Mouse (Mus musculus): Measurements from ENCODE around the gene Ciart. TPM values are rescaled to one million over a fixed set of nuclear protein-coding genes. Genes with fewer than 3 reads are reported as not detected.
A peak's percentile ranks its signal among the peaks of the same experiment; 100 is the strongest.

Ciart gene
- polyA plus RNA-seq, 1 experiment: 16.5 TPM

DNA sequence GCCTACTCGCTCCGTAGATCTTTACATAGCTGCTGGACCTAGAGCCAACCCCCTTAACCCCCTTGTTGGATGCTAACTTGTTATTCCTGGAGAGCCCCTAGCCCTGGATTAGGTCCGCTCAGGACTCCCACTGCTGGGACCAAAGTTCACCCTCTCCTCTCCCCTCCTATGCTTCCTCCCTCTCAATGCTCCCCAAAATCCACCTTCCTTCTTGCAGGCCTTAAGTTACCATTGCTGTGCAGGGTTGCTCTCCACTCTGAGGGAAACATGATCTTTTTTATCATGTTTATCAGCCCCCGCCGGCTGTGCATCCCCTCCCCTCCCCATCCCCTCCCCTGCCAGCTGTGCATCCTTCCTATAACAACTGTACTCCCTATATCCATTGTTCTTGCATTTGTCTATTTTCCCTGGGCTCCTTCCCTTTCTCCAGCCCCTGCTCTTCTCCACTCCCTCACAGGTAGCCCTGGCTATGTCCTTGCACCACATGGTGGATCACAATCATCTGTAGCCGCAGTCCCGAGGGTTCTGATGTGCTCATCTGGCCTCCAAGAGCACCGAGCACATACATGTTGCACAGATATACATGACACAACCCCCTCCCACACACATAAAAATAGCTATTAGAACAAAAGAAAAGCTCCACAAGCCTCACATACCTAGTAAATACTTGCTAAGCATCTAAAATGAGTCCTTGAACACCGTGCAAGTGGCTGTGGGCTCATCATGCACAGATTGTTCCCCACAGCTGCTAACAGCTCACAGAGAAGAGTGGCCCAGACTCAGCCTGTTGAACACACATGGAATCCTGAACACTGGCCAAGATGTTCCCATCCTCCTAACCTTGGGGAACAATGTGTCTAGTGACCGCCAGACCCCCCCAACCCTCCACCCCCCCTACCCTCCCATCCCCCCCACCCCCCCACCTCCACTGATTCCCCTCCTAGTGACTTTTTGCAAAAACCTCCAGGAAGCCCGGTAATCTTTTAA is 10.3 kb upstream of the Ciart start:
- H3K27me3 ChIP-seq (ENCODE audit: control insufficient read depth, insufficient read depth, low read length): no peaks in the 10 kb centered on the region
- TF ChIP-seq CTCF (IDR thresholded peaks at IDR 0.05; ENCODE audit: control insufficient read depth, insufficient read depth, insufficient replicate concordance, low read depth, low read length): no peak
- TF ChIP-seq POLR2A (IDR thresholded peaks at IDR 0.05; ENCODE audit: control insufficient read depth, low read depth, low read length): no peak
- H3K4me3 ChIP-seq (ENCODE audit: control insufficient read depth, low read depth, low read length): no peak overlapping the region
- peaks cover 5% of the 10 kb centered on the region for H3K4me1 ChIP-seq (ENCODE audit: control insufficient read depth, insufficient read depth, low read length)
- H3K36me3 ChIP-seq (ENCODE audit: control insufficient read depth, insufficient read depth, low read length): no peaks in the 10 kb centered on the region
- peak overlapping the region; percentile 73 for H3K27ac ChIP-seq (ENCODE audit: control insufficient read depth, insufficient read depth, low read depth, low read length)

GRCm38 (mm10) chr3:95891211-95892065 is 9.4 kb upstream of the Ciart start, which contains the start of gene BC028528:
Gene BC028528, minus strand, starts transcription at chr3:95892005.
- Histone ChIP-seq H3K4me3 (ENCODE audit: control insufficient read depth, low read depth, low read length) (no peak within 1 kb of the TSS; the same call in none of the 2 replicates), H3K36me3 (ENCODE audit: control insufficient read depth, insufficient read depth, low read length) (no peaks in the 10 kb centered on the region), H3K27me3 (ENCODE audit: control insufficient read depth, insufficient read depth, low read length) (no peaks in the 10 kb centered on the region), H3K27ac (ENCODE audit: control insufficient read depth, insufficient read depth, low read depth, low read length) (peak within 1 kb of the TSS; percentile 73), H3K4me1 (ENCODE audit: control insufficient read depth, insufficient read depth, low read length) (peaks cover 5% of the 10 kb centered on the region)
- TF ChIP-seq CTCF (IDR thresholded peaks at IDR 0.05; ENCODE audit: control insufficient read depth, insufficient read depth, insufficient replicate concordance, low read depth, low read length) (no peak), POLR2A (IDR thresholded peaks at IDR 0.05; ENCODE audit: control insufficient read depth, low read depth, low read length) (no peak)

GRCm38 (mm10) chr3:95889664-95890063 is 7.6 kb upstream of the Ciart start:
- Histone ChIP-seq H3K4me1 (ENCODE audit: control insufficient read depth, insufficient read depth, low read length) (0 out of 2 replicates have a peak, but pooled peaks cover 2% of the 10 kb centered on the region), H3K36me3 (ENCODE audit: control insufficient read depth, insufficient read depth, low read length) (no peaks in the 10 kb centered on the region), H3K4me3 (ENCODE audit: control insufficient read depth, low read depth, low read length) (no peak overlapping the region), H3K27me3 (ENCODE audit: control insufficient read depth, insufficient read depth, low read length) (no peaks in the 10 kb centered on the region), H3K27ac (ENCODE audit: control insufficient read depth, insufficient read depth, low read depth, low read length) (no peak overlapping the region)
- TF ChIP-seq CTCF (IDR thresholded peaks at IDR 0.05; ENCODE audit: control insufficient read depth, insufficient read depth, insufficient replicate concordance, low read depth, low read length) (no peak), POLR2A (IDR thresholded peaks at IDR 0.05; ENCODE audit: control insufficient read depth, low read depth, low read length) (no peak)

GRCm38 (mm10) chr3:95887596-95887995 is 5.5 kb upstream of the Ciart start:
- H3K27ac ChIP-seq (ENCODE audit: control insufficient read depth, insufficient read depth, low read depth, low read length): no peak overlapping the region
- H3K4me3 ChIP-seq (ENCODE audit: control insufficient read depth, low read depth, low read length): no peak overlapping the region
- H3K36me3 ChIP-seq (ENCODE audit: control insufficient read depth, insufficient read depth, low read length): no peaks in the 10 kb centered on the region
- no peak for TF ChIP-seq CTCF (IDR thresholded peaks at IDR 0.05; ENCODE audit: control insufficient read depth, insufficient read depth, insufficient replicate concordance, low read depth, low read length)
- TF ChIP-seq POLR2A (IDR thresholded peaks at IDR 0.05; ENCODE audit: control insufficient read depth, low read depth, low read length): no peak
- H3K27me3 ChIP-seq (ENCODE audit: control insufficient read depth, insufficient read depth, low read length): no peaks in the 10 kb centered on the region
- peaks cover 4% of the 10 kb centered on the region; the same call in 1 of the 2 replicates for H3K4me1 ChIP-seq (ENCODE audit: control insufficient read depth, insufficient read depth, low read length)

GRCm38 (mm10) chr3:95884400-95884799 is 2.3 kb upstream of the Ciart start:
- Histone ChIP-seq H3K36me3 (ENCODE audit: control insufficient read depth, insufficient read depth, low read length) (no peaks in the 10 kb centered on the region), H3K27me3 (ENCODE audit: control insufficient read depth, insufficient read depth, low read length) (no peaks in the 10 kb centered on the region), H3K4me1 (ENCODE audit: control insufficient read depth, insufficient read depth, low read length) (peaks cover 5% of the 10 kb centered on the region; the same call in 1 of the 2 replicates), H3K27ac (ENCODE audit: control insufficient read depth, insufficient read depth, low read depth, low read length) (no peak overlapping the region), H3K4me3 (ENCODE audit: control insufficient read depth, low read depth, low read length) (no peak overlapping the region)
- TF ChIP-seq POLR2A (IDR thresholded peaks at IDR 0.05; ENCODE audit: control insufficient read depth, low read depth, low read length) (no peak), CTCF (IDR thresholded peaks at IDR 0.05; ENCODE audit: control insufficient read depth, insufficient read depth, insufficient replicate concordance, low read depth, low read length) (no peak)

GRCm38 (mm10) chr3:95882816-95883425 is 870 bp upstream of the Ciart start:
- TF ChIP-seq CTCF (IDR thresholded peaks at IDR 0.05; ENCODE audit: control insufficient read depth, insufficient read depth, insufficient replicate concordance, low read depth, low read length) (peak; percentile 36; the same call in 1 of the 2 replicates), POLR2A (IDR thresholded peaks at IDR 0.05; ENCODE audit: control insufficient read depth, low read depth, low read length) (no peak)
- peak overlapping the region; percentile 71 for H3K4me3 ChIP-seq (ENCODE audit: control insufficient read depth, low read depth, low read length)
- H3K4me1 ChIP-seq (ENCODE audit: control insufficient read depth, insufficient read depth, low read length): peaks cover 5% of the 10 kb centered on the region; the same call in 1 of the 2 replicates
- H3K27me3 ChIP-seq (ENCODE audit: control insufficient read depth, insufficient read depth, low read length): no peaks in the 10 kb centered on the region
- no peaks in the 10 kb centered on the region for H3K36me3 ChIP-seq (ENCODE audit: control insufficient read depth, insufficient read depth, low read length)
- H3K27ac ChIP-seq (ENCODE audit: control insufficient read depth, insufficient read depth, low read depth, low read length): peak overlapping the region; percentile 99

All from testis, adult 2 months (tissue).